Mouse (Mus musculus): ENCODE results near the gene Lpp. TPM values are rescaled to one million over a fixed set of nuclear protein-coding genes. Genes with fewer than 3 reads are reported as not detected.

Lpp gene
- polyA plus RNA-seq, 1 experiment: 0.09 TPM

- H3K9me3 ChIP-seq: no peaks in the 10 kb centered on the region
- H3K4me1 ChIP-seq: no peaks in the 10 kb centered on the region
- no peaks in the 10 kb centered on the region for H3K36me3 ChIP-seq (replicated peaks; ENCODE audit: low read length)
- no peaks in the 10 kb centered on the region for H3K27me3 ChIP-seq (replicated peaks)
- no peak overlapping the region for H3K4me3 ChIP-seq (replicated peaks)
- TF ChIP-seq FLI1 (IDR thresholded peaks at IDR 0.05; ENCODE audit: low read length) (no peak), GATA1 (IDR thresholded peaks at IDR 0.05; ENCODE audit: borderline replicate concordance, low read length) (no peak)
Measured at GRCm38 (mm10) chr16:24576999-24577398, 183.7 kb downstream of the Lpp start.

- Histone ChIP-seq H3K4me1 (no peaks in the 10 kb centered on the region), H3K9me3 (no peaks in the 10 kb centered on the region), H3K27me3 (replicated peaks) (no peaks in the 10 kb centered on the region), H3K36me3 (replicated peaks; ENCODE audit: low read length) (no peaks in the 10 kb centered on the region), H3K4me3 (replicated peaks) (no peak overlapping the region)
- TF ChIP-seq FLI1 (IDR thresholded peaks at IDR 0.05; ENCODE audit: low read length) (no peak), GATA1 (IDR thresholded peaks at IDR 0.05; ENCODE audit: borderline replicate concordance, low read length) (no peak)
Measured at GRCm38 (mm10) chr16:24577798-24578197, 184.5 kb downstream of the Lpp start.

GRCm38 (mm10) chr16:24582847-24583246 is 189.5 kb downstream of the Lpp start:
- H3K36me3 ChIP-seq (replicated peaks; ENCODE audit: low read length): no peaks in the 10 kb centered on the region
- H3K4me3 ChIP-seq (replicated peaks): no peak overlapping the region
- TF ChIP-seq GATA1 (IDR thresholded peaks at IDR 0.05; ENCODE audit: borderline replicate concordance, low read length) (no peak), FLI1 (IDR thresholded peaks at IDR 0.05; ENCODE audit: low read length) (no peak)
- H3K27me3 ChIP-seq (replicated peaks): peaks cover 2% of the 10 kb centered on the region
- no peaks in the 10 kb centered on the region for H3K9me3 ChIP-seq
- H3K4me1 ChIP-seq: no peaks in the 10 kb centered on the region

GRCm38 (mm10) chr16:24593535-24593934 is 200.2 kb downstream of the Lpp start:
- TF ChIP-seq FLI1 (IDR thresholded peaks at IDR 0.05; ENCODE audit: low read length) (no peak), GATA1 (IDR thresholded peaks at IDR 0.05; ENCODE audit: borderline replicate concordance, low read length) (no peak)
- H3K9me3 ChIP-seq: no peaks in the 10 kb centered on the region

GRCm38 (mm10) chr16:24594508-24594907 is 201.2 kb downstream of the Lpp start:
- Histone ChIP-seq H3K27me3 (replicated peaks) (no peaks in the 10 kb centered on the region), H3K4me3 (replicated peaks) (no peak overlapping the region), H3K36me3 (replicated peaks; ENCODE audit: low read length) (no peaks in the 10 kb centered on the region), H3K9me3 (no peaks in the 10 kb centered on the region), H3K4me1 (no peaks in the 10 kb centered on the region)
- no peak for TF ChIP-seq FLI1 (IDR thresholded peaks at IDR 0.05; ENCODE audit: low read length)
- TF ChIP-seq GATA1 (IDR thresholded peaks at IDR 0.05; ENCODE audit: borderline replicate concordance, low read length): no peak

More at GRCm38 (mm10) chr16:24593535-24593934, 200.2 kb downstream of the Lpp start:
- H3K36me3 ChIP-seq (replicated peaks; ENCODE audit: low read length): no peaks in the 10 kb centered on the region
- no peak overlapping the region for H3K4me3 ChIP-seq (replicated peaks)
- no peaks in the 10 kb centered on the region for H3K4me1 ChIP-seq
- H3K27me3 ChIP-seq (replicated peaks): no peaks in the 10 kb centered on the region

- no peak for TF ChIP-seq FLI1 (IDR thresholded peaks at IDR 0.05; ENCODE audit: low read length)
- TF ChIP-seq GATA1 (IDR thresholded peaks at IDR 0.05; ENCODE audit: borderline replicate concordance, low read length): no peak
- Histone ChIP-seq H3K27me3 (replicated peaks) (no peaks in the 10 kb centered on the region), H3K4me1 (no peaks in the 10 kb centered on the region), H3K36me3 (replicated peaks; ENCODE audit: low read length) (no peaks in the 10 kb centered on the region), H3K4me3 (replicated peaks) (no peak overlapping the region), H3K9me3 (no peaks in the 10 kb centered on the region)
Measured at GRCm38 (mm10) chr16:24595493-24595892, 202.2 kb downstream of the Lpp start.

- Histone ChIP-seq H3K4me3 (replicated peaks) (no peak overlapping the region), H3K9me3 (no peaks in the 10 kb centered on the region), H3K36me3 (replicated peaks; ENCODE audit: low read length) (no peaks in the 10 kb centered on the region), H3K27me3 (replicated peaks) (no peaks in the 10 kb centered on the region), H3K4me1 (no peaks in the 10 kb centered on the region)
- TF ChIP-seq FLI1 (IDR thresholded peaks at IDR 0.05; ENCODE audit: low read length): no peak
- no peak for TF ChIP-seq GATA1 (IDR thresholded peaks at IDR 0.05; ENCODE audit: borderline replicate concordance, low read length)
Measured at GRCm38 (mm10) chr16:24598567-24598966, 205.3 kb downstream of the Lpp start.

GRCm38 (mm10) chr16:24599766-24600165 is 206.5 kb downstream of the Lpp start:
- Histone ChIP-seq H3K4me3 (replicated peaks) (no peak overlapping the region), H3K36me3 (replicated peaks; ENCODE audit: low read length) (no peaks in the 10 kb centered on the region), H3K9me3 (no peaks in the 10 kb centered on the region), H3K4me1 (no peaks in the 10 kb centered on the region), H3K27me3 (replicated peaks) (no peaks in the 10 kb centered on the region)
- no peak for TF ChIP-seq GATA1 (IDR thresholded peaks at IDR 0.05; ENCODE audit: borderline replicate concordance, low read length)
- no peak for TF ChIP-seq FLI1 (IDR thresholded peaks at IDR 0.05; ENCODE audit: low read length)

GRCm38 (mm10) chr16:24600260-24600948 is 207.1 kb downstream of the Lpp start:
- H3K36me3 ChIP-seq (replicated peaks; ENCODE audit: low read length): no peaks in the 10 kb centered on the region
- H3K4me3 ChIP-seq (replicated peaks): no peak overlapping the region
- H3K4me1 ChIP-seq: no peaks in the 10 kb centered on the region
- no peaks in the 10 kb centered on the region for H3K27me3 ChIP-seq (replicated peaks)
- no peak for TF ChIP-seq FLI1 (IDR thresholded peaks at IDR 0.05; ENCODE audit: low read length)
- no peak for TF ChIP-seq GATA1 (IDR thresholded peaks at IDR 0.05; ENCODE audit: borderline replicate concordance, low read length)
- no peaks in the 10 kb centered on the region for H3K9me3 ChIP-seq

GRCm38 (mm10) chr16:24603342-24603741 is 210.0 kb downstream of the Lpp start:
- Histone ChIP-seq H3K4me1 (no peaks in the 10 kb centered on the region), H3K4me3 (replicated peaks) (no peak overlapping the region), H3K27me3 (replicated peaks) (no peaks in the 10 kb centered on the region), H3K36me3 (replicated peaks; ENCODE audit: low read length) (no peaks in the 10 kb centered on the region), H3K9me3 (no peaks in the 10 kb centered on the region)
- TF ChIP-seq FLI1 (IDR thresholded peaks at IDR 0.05; ENCODE audit: low read length) (no peak), GATA1 (IDR thresholded peaks at IDR 0.05; ENCODE audit: borderline replicate concordance, low read length) (no peak)

All from megakaryocyte, embryonic 14.5 days (primary cell).